Mouse (Mus musculus) frontal cortex, postnatal 36 days (tissue): ENCODE results near the gene Pcsk4.
A peak's percentile ranks its signal among the peaks of the same experiment; 100 is the strongest.
"Not testable (repeated sequence)": the region's sequence is repeated elsewhere in the genome, so short reads cannot be mapped to it uniquely, and the experiment has no call there.

Experiments used
- DNase-seq, 2 experiments: peaks; one replicate each; pipeline ENCODE4 v3.0.0; 2022; ENCODE audit warnings: low spot score in 2 of 2

The Pcsk4 gene

GRCm38 (mm10) chr10:80348244-80348781 lies 19.0 kb upstream of the Pcsk4 start, which contains the start of gene Adamtsl5:
Gene Adamtsl5, minus strand, starts transcription at chr10:80348412.
- DNase-seq = no peak

- no peak for DNase-seq
Observed at GRCm38 (mm10) chr10:80347514-80347967, 18.2 kb upstream of the Pcsk4 start.

GRCm38 (mm10) chr10:80345929-80346328 lies 16.6 kb upstream of the Pcsk4 start:
- not testable (repeated sequence) for DNase-seq

- no peak for DNase-seq
Observed at GRCm38 (mm10) chr10:80345122-80345521, 15.8 kb upstream of the Pcsk4 start.

- DNase-seq = no peak
Observed at GRCm38 (mm10) chr10:80344131-80344661, 14.9 kb upstream of the Pcsk4 start.

- DNase-seq = no peak
Observed at GRCm38 (mm10) chr10:80343425-80343895, 14.2 kb upstream of the Pcsk4 start.

- no peak for DNase-seq
Observed at GRCm38 (mm10) chr10:80342749-80343424, 13.6 kb upstream of the Pcsk4 start.

GRCm38 (mm10) chr10:80342305-80342748 lies 13.0 kb upstream of the Pcsk4 start:
- no peak for DNase-seq

GRCm38 (mm10) chr10:80341491-80342304 lies 12.4 kb upstream of the Pcsk4 start:
- DNase-seq = no peak

- no peak for DNase-seq
Observed at GRCm38 (mm10) chr10:80341026-80341425, 11.7 kb upstream of the Pcsk4 start.

- peak; percentile 86 to 89 for DNase-seq
Observed at GRCm38 (mm10) chr10:80339941-80340750, 10.8 kb upstream of the Pcsk4 start.

GRCm38 (mm10) chr10:80336263-80336662 lies 7.0 kb upstream of the Pcsk4 start:
- no peak for DNase-seq

- DNase-seq = no peak
Observed at GRCm38 (mm10) chr10:80332525-80332989, 3.3 kb upstream of the Pcsk4 start.

- DNase-seq = no peak
Observed at GRCm38 (mm10) chr10:80331636-80332524, 2.6 kb upstream of the Pcsk4 start.

- DNase-seq = no peak
Observed at GRCm38 (mm10) chr10:80330888-80331287, 1.6 kb upstream of the Pcsk4 start.

GRCm38 (mm10) chr10:80330084-80330483 lies 786 bp upstream of the Pcsk4 start:
- DNase-seq = no peak

- DNase-seq = no peak
Observed at GRCm38 (mm10) chr10:80325045-80325444, 4.3 kb downstream of the Pcsk4 start.

- DNase-seq = no peak
Observed at GRCm38 (mm10) chr10:80324120-80325037, 4.9 kb downstream of the Pcsk4 start.
